Mouse (Mus musculus) embryonic fibroblast, embryonic 13.5 days (primary cell): ENCODE measurements around the gene Cacfd1. TPM values are rescaled to one million over a fixed set of nuclear protein-coding genes. Genes with fewer than 3 reads are reported as not detected.

Experiments used
- H3K27ac ChIP-seq: 2 replicates; pipeline ENCODE4 v1.5.1; 2012; ENCODE audit warnings: low read length, control low read depth, inconsistent platforms; ENCODE audit not compliant: insufficient read depth
- H3K4me1 ChIP-seq: 2 replicates; pipeline ENCODE4 v1.6.1; 2011; ENCODE audit warnings: low read length; ENCODE audit not compliant: control insufficient read depth, insufficient read depth
- H3K4me3 ChIP-seq: 2 replicates; pipeline ENCODE4 v1.5.1; 2011; ENCODE audit warnings: mild to moderate bottlenecking, control low read depth, low read length; ENCODE audit not compliant: insufficient read depth
- CTCF ChIP-seq: IDR thresholded peaks from 2 replicates; pipeline ENCODE4 v1.5.1; 2011; ENCODE audit warnings: mild to moderate bottlenecking, control low read depth, low read length, moderate library complexity, borderline replicate concordance; ENCODE audit not compliant: insufficient read depth
- POLR2A ChIP-seq: IDR thresholded peaks from 2 replicates; pipeline ENCODE4 v1.6.1; 2011; ENCODE audit warnings: low read depth, mild to moderate bottlenecking, control low read depth, low read length, moderate library complexity
- polyA plus RNA-seq: library from polyadenylated mRNA; stranded (reverse); fragments of >200 nt; gene quantifications from 2 replicates; pipeline ENCODE4 v1.2.4, GENCODE M21; 2011; ENCODE audit warnings: low read depth; ENCODE audit not compliant: missing spikeins, insufficient read length

The Cacfd1 gene
- polyA plus RNA-seq, 1 experiment: 34.8 TPM

DNA sequence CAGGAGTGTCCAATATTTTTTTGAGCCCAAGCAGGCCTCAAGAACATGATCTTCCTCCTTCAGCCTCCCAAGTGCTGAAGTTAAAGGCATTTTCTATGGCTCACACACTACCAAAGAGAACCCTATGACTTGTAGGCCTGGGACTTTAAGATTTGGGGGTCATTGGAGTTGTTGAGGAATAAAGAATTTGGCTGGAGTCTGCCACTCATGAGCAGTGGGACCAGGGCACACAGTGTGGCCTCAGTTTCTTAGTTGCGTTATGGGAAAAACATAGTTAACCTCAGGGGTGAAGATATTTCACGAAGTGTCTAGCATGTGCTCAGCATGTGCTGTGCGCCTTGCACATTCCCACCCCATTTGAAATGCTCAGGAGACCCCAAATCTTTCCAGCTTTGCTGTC is 16.6 kb downstream of the Cacfd1 start:
- H3K4me1 ChIP-seq: peaks cover 2% of the 10 kb centered on the region; the same call in 1 of the 2 replicates
- H3K4me3 ChIP-seq: no peak overlapping the region
- no peak for TF ChIP-seq POLR2A
- TF ChIP-seq CTCF: no peak
- H3K27ac ChIP-seq: no peak overlapping the region

DNA sequence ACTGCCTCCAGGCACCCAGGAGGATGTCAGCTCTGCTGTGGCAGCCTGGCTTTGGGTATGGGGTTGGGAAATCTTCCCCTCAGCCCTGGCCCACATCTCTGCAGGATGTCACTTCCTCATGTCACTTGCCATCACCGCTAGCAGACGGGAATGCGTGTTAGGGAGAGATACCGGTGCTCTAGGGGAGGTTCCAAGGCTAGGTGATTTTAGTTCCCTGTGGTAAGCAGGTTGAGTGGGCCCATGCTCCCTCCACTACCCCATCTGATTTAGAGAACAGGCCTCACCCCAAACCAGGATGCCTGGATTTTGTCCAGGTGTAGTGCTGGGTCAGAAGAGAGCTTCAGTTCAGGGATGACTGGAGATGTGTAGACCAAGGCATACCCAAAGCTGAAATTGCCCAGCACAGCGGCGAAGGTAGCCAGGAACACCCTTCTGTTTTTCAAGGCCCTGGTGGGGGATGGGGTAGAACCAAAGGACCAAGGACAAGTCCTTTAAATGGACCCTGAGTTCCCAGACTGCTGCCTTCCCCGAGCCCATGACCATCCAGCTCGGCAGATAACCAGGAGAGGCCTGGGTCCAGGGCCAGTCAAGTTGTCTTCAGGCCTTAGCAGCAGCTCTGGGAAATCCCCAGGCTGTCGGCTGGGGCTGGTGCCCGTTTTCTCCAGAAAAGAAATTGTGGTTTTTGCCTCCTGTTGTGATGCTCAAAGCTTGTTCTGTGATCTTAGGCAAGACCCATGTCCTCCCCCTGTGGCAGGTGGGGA is 17.3 kb downstream of the Cacfd1 start:
- no peak for TF ChIP-seq CTCF
- TF ChIP-seq POLR2A: no peak
- H3K4me1 ChIP-seq: peaks cover 2% of the 10 kb centered on the region; the same call in 1 of the 2 replicates
- no peak overlapping the region for H3K27ac ChIP-seq
- H3K4me3 ChIP-seq: peak overlapping the region; percentile 48

DNA sequence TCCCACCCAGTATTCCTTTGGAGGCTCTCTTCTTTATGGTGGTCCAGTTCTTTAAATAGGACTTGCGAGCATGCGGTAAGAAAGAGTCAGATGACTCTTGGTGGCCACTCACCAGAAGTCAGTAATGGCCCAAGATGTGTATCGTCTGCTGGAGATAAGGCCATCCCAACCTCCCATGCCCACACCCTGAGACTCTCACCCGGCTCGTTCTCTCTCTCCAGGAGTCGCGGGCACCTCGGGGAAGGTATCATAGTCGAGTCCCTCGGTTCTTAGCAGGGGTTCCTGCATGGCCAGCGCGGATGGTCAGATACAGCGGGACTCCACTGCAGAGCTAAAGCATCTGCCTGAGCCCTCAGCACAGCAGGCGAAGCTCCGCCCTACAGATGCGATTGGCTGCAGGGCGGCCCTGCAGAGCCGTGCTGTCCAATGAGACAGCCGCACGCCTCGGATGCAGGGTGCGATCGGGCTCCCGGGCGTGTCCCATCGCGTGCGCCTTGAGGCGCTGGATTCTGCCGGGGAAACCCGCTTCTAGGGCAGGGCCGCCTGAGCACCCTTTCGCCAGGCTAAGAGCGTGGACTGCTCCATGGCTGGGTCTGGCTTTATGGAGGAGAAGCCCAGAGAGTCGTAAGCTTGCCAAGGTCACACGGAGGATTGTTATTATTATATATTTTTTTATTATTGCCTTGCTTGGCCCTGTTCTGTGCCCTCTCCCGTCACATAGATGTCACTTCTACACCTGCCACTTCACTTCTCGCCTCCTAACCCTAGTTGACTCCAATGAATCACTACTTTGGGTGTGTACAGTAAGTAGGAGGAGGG is 18.1 kb downstream of the Cacfd1 start, which contains the start of gene Slc2a6:
Gene Slc2a6 (minus strand): TSS at position 381 of the 819 bp plus-strand sequence.
- no peak within 1 kb of the TSS for H3K27ac ChIP-seq
- peaks cover 2% of the 10 kb centered on the region; the same call in 1 of the 2 replicates for H3K4me1 ChIP-seq
- peak within 1 kb of the TSS; percentile 48 for H3K4me3 ChIP-seq
- TF ChIP-seq POLR2A (peak; percentile 70), CTCF (no peak)

DNA sequence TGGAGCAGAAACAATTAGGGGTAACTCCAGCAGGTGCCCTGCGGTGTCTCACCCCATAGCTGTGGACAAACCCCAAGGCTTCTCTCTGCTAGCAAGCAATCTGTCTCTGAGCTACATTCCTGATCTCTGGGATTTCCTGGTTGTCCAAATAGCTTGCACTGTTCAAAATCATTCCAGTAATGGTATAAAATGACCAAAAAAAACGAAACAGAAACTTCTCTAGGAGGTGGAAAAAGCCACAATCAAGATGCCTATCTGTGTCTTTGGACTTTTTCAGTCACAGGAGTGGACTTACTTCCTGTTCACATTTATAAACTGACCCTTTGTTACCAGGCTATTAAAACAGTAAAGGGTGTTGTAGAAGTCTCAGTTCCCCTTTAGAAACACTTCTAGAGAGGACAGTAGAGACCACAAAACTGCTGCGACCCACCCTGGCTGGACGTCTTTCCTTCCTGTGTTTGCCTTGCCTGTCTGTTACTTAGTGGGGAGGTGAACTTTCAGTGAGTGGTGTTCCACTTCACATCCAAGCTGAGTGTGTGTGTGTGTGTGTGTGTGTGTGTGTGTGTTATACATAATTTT is 18.8 kb downstream of the Cacfd1 start:
- TF ChIP-seq CTCF: no peak
- no peak for TF ChIP-seq POLR2A
- Histone ChIP-seq H3K4me1 (peaks cover 2% of the 10 kb centered on the region; the same call in 1 of the 2 replicates), H3K4me3 (no peak overlapping the region), H3K27ac (no peak overlapping the region)

DNA sequence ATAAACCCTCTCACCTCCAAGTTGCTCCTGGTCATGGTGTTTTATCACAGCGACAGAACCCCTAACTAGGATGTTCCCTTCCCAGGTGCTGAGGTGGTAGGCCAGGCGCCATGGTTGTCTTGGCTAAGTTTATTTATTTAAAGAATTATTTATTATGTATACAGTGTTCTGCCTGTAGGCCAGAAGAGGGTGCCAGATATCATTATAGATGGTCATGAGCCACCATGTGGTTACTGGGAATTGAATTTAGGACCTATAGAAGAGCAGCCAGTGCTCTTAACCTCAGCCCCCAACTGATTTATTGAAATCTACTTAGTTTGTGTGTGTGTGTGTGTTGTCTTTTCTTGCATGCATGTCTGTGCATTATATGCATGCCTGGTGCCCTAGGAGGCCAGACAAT is 22.6 kb downstream of the Cacfd1 start:
- Histone ChIP-seq H3K4me3 (no peak overlapping the region), H3K27ac (no peak overlapping the region), H3K4me1 (peaks cover 2% of the 10 kb centered on the region; the same call in 1 of the 2 replicates)
- no peak for TF ChIP-seq POLR2A
- TF ChIP-seq CTCF: no peak

DNA sequence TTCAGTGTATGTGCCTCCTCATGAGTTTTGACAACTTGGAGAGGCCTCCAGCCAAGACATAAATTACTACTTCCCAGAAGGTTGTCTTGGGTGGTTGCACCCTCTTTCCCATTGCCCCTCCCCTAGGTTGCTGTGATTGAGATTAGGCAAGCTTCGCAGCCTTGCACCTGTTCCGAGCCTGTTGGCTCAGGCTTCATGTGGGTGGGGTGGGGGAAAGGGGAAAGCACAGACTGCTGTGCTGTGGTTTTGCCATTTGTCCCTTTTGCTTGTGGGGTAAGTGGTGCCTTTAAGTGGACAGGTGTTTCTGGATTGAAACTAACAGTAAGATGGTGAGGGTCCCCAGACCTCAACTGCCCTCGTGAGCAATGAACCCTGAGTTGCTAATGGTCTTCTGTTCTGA is 26.3 kb downstream of the Cacfd1 start:
- Histone ChIP-seq H3K4me1 (no peaks in the 10 kb centered on the region), H3K27ac (no peak overlapping the region), H3K4me3 (no peak overlapping the region)
- TF ChIP-seq POLR2A: no peak
- TF ChIP-seq CTCF: no peak

DNA sequence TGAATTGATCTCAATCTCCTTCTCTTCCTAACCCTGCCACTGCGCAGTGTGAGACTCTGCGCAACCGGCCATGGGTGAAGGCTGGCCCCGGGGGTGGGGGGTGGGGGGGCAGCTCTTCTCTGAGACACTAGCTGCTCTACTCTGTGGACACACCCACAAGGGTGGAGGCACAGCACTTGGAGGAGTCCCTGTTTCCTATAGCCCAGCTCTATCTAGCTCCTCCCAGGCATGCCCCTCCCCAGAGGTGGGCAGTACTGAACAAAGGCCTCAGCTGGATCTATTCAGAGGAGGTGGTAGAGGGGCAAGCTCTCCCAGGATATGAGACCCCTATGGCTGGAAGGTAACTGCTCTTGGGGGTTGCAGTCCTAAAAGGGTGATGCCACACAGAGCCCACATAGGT is 27.3 kb downstream of the Cacfd1 start:
- Histone ChIP-seq H3K27ac (no peak overlapping the region), H3K4me3 (no peak overlapping the region)
- TF ChIP-seq POLR2A (no peak), CTCF (no peak)

DNA sequence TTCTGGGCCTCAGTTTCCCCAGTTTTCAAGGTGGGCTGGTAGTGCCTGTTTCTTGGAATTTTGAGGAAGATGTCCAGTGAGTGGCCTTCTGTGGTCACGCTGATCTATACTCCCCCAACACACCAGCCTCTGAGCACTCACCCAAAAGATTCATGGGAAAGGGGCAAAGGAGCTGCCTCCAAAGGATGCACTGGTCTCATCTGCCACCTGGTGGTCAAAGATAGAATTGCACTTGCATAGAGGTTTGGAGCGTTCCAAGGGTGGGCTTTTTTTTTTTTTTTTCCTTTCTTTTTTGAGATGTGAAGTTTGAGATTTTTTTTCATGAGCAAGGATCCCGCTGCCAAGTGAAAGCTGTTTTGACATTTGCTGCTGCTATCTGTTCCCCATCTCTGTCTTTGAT is 28.9 kb downstream of the Cacfd1 start:
- TF ChIP-seq CTCF (peak; percentile 72; the same call in 1 of the 2 replicates), POLR2A (no peak)
- Histone ChIP-seq H3K4me3 (no peak overlapping the region), H3K4me1 (no peaks in the 10 kb centered on the region), H3K27ac (no peak overlapping the region)

More for the DNA sequence above, 27.3 kb downstream of the Cacfd1 start:
- H3K4me1 ChIP-seq: no peaks in the 10 kb centered on the region

DNA sequence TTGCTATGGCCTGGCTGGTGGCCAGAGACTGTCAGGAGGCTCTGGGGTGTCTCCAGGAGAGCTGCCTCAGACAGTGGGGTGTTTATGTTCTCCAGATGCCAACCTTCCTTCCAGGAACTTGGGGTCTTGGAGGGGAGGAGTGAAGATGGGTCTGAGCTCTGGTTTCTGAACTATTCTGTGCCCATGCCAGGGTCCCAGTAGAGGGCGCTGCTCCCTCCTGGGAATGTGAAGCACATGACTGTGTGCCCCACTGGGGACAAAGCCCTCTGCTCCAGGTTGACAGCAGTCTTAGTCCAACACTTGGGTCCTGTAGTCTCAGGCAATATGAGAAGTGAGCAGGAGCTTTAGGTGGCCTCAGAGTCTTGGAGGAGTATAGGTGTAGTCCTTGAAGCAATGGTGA is 29.6 kb downstream of the Cacfd1 start:
- Histone ChIP-seq H3K4me3 (no peak overlapping the region), H3K27ac (no peak overlapping the region), H3K4me1 (no peaks in the 10 kb centered on the region)
- TF ChIP-seq CTCF (peak; percentile 22; the same call in 1 of the 2 replicates), POLR2A (no peak)
